Mouse (Mus musculus): ENCODE measurements around the gene Lrriq1.

The Lrriq1 gene

DNA sequence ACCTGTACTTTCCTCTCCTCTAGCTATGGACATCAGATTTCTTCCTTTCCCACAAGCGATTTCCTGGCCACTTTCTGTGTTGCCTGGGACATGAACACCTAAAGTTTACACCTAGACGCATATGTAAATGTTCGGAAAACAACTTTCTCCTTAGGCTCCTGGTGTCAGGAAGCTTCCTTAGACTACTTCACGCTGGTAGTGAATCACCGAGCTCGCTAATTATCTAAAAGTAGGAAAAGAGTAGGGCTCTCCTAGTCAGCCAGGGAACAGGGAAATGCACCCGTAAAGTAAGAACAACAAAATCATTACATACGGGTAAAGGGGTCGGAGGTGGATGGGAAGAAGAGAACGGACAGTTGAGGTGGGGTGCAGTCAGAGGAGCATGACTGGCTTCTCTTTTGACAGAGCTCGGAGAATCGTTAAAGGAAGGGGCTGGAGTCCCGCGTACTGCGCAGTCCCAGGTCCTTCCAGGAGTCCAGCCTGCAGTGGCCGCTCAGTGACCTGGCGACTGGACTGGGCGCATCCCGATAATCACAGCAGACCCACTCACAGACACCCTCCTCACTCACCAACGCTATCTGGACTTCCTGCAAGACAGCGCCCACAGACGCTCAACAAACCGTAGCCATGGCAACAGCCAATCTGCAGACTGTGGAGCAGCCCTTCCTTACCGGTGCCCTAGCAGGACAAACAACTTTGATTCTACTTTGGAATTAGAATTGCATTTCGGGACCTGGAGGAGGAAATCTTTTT is at the start of gene Lrriq1:
Lrriq1 (minus strand) TSS at position 616 of the 753 bp plus-strand sequence.
- no peak for DNase-seq (ENCODE audit: low spot score)

DNA sequence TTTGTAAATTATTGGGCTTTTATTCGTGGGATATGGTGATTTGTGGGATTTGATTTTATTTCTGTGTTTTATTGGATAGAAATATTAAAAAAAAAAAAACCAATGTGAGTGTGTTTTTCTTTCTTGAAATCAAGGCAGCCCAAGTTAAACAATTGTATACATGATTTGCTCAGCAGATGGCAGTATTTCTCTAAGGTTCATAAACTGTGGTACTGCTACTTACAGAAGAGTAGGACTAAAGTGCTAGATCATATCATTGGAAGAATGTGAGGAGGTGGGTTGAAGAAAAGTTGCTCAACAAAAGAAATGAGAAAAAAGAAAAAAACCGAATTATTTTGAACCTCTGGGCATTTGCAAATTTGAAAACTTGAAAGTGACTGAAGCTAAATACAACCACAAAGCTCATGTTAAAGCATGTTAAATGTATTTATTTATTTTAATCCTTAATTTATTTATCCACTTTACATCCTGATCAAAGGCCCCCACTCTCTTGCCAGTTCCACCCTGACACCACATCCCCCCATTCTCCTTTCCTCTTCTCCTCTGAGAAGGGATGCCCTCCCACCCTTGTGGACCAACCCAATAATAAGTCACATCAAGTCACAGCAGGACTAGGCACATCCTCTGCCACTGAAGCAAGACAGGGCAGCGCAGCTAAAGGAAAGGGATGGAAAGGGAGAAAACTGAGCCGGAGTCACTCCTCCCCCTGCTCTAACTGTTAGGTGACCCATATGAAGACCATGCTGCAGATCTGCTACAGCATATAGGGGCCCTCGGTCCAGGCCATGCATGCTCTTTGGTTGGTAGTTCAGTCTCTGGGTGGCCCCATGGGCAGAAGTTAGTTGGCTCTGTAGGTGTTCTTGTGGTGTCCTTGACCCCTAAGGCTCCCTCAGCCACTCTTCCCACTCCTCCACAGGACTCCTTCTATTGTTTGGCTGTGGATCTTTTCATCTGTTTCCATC is 18.0 kb upstream of the Lrriq1 start:
- DNase-seq (ENCODE audit: low spot score) = no peak

DNA sequence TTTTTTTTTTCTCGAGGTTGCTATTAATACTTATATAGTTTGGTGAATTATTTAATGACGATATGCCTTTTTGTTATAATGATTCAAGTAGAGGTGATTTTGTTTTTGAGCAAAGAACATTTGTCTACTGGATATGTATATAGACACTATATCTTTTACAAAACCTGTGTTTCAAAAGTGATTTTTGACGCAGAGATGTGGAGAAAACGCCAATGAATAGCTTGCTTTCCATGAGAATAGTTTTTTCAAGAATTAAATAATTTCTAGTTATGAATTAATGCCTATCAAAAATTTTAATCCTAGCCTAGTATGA is 294 bp upstream of the Lrriq1 start:
- DNase-seq (ENCODE audit: low spot score) = no peak

DNA sequence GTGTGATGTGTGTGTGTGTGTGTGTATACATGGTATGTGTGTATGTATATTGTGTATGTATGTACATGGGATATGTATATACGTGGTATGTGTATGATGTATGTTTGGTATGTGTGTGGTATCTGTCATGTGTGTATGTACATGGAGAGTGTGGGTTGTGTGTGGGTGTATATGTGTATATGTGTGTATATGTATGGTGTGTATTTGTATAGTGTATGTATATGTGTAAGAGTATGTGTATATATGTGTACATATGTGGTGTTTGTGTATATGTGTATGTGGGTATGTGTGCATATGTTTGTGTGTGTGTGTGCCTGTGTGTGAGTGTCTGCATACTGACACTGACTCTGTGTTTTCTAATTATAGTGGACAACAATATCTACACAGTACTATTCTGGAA is 9.5 kb downstream of the Lrriq1 start:
- no peak for DNase-seq (ENCODE audit: low spot score)

DNA sequence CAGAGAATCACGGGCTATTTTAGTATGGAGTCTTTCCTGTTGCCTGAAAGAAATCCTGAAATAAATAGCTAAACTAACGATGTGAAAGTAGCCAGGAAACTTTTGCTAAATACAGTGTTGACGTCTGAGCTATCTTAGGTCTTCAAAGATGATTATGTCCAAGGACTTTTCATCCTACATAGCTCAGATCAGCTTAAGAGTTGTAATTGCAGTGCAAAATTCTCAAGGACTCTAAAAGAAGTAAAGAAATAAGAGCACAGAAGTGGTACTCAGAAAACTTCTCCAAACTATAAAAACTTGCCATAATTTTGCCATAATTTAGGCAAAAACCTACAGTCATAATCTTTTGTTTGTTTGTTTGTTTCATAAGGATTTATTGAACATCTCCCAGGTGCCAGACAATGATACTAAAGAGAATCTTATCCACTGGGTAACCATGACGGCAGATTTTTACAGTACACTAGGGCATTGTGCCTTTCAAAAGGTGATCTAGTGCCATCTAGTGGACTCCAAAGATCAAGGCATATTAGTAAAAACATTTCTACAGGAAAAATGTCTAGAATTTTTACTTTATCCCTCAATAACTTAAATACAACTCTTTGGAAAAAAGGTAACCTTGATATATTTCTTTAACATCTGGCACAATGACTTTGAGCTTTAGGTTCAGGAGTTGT is 41.3 kb downstream of the Lrriq1 start:
- no peak for DNase-seq (ENCODE audit: low spot score)

DNA sequence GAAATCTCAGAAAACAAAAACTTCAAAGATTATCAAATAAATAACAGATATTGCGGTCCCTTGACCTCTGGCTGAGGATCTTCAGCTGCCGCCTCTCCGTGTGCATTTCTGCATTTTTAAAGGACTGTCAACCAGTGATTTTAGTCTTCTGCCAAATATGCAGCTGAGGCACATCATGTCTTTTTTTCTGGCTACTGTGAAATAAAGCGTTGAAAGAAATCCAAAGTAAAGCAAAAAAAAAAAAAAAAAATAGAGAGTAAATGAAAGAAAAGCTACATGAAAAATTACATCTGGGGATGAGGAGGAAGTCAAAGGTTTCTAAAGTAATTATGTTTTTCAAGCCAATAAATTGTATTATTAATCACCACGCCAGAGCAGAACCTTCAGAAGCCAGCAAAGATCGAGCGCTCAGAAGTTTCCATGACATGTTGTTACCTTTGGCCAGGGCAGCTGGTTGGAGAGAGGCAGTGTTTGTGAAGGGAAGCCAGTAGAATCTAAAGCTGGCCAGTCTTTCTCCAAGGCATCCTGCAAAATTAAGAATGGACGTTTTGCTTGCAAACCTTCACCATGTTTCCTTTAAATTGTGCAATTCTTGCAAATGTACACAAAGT is 90.2 kb downstream of the Lrriq1 start:
- no peak for DNase-seq (ENCODE audit: low spot score)

DNA sequence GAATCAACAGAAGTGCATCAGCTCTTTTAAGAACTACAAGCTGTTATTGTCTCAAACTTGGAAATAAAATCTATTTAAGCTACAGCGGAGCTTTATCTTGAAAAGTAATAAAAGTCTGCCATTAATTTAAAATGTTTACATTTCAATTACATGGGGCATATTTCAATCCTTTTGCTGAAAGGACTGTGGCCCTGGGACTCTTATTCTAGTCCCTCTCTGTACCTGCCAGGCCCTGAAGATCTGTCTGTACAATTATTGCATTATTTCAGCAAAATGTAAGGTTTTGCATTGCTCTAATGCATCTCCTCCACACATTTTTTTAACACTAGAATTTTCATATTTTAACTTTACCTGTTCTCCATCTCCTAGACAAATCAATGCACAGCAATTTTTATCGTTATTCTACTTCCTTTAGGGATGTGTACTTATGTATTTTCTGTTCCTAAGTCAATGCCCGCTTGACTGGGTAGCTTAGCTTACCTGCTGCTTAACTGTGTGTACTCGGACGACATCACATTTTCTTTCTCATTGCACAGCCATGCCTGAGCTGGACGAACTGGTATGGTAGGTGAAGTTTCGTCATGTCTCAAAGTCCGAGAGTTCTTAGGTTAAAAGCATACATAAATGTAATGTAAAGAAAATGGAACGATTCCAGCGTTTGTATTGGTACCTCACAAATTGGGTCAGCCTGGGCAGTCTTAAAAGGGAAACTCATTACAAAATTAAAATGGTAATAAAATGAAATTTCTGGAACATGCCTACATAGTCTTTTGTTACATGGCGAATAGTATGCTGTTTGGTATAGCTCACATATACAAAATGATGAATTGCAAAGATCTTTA is 91.0 kb downstream of the Lrriq1 start:
- DNase-seq (ENCODE audit: low spot score) = no peak

DNA sequence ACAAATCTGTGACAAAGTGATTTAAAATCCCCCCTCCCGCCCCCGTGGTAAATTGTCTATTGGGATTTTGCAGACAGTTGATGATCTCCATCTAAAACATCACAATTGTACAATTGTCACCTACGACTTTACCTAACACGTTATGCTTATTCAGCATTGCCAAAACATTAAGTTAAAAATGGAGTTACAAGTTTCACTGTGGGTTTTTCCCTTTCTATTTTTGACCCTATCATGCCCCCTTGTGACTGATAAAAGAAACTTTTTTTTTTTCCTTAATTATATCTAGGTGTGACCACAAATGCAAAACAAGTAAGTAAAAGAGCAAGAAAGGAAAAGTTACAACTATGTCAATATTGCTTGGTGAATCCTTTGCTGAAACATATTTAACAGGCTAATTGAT is 93.6 kb downstream of the Lrriq1 start:
- no peak for DNase-seq (ENCODE audit: low spot score)

DNA sequence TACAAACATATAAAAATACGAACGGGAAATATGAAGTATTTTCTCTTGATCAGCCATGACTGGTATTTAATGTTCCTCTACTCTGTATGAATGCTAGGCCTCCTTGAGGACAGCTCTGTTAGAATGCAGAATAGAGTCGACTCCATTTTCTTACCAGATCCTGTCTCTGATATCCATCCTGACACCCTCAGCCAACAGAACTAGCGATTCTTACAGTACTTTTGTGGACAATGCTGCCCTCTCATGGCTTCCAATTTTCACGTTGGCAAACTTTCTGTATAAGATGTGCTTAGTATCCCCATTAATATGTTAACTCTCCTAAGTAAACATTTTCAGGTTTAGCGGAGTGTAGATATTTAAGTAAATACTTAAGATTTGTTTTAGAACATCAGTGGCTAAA is 94.6 kb downstream of the Lrriq1 start:
- DNase-seq (ENCODE audit: low spot score) = no peak

DNA sequence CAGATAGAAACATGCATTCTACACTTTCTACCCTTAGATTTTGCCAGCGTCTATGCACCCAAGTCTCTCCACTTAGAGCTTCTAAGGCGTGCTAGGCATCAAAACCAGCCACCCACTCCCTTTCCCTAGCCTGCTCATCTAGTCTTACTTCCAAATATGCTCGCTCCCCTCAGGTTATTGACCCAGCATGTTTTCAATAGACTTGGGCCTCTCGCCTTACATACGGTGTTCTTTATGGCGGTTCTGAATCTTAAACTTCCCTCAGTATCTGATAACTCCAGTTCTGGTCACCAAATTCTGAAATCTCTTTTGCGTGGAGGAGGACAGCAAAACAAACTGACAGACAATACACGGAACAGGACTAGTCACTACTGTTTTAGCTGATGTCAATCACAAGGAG is 95.5 kb downstream of the Lrriq1 start:
- DNase-seq (ENCODE audit: low spot score) = no peak

DNA sequence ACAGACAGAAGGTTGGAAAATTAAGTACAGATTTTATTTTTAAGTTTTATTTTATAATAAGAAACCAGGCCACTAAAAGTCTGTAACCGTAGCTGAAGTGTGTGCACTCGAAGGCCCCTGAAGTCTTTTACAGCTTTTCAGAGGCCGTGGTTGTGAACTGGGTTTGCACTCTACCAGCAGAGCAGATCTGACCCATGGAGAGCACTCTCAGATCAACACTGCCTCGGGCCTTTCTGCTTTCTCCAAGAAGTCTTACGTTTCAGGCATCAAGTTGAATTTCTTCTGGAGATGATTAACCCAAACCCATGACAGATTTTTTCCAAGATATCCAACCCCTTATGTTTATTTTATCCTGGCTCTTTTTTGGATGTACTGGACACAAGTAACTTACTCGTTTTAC is 121.5 kb downstream of the Lrriq1 start:
- no peak for DNase-seq (ENCODE audit: low spot score)

DNA sequence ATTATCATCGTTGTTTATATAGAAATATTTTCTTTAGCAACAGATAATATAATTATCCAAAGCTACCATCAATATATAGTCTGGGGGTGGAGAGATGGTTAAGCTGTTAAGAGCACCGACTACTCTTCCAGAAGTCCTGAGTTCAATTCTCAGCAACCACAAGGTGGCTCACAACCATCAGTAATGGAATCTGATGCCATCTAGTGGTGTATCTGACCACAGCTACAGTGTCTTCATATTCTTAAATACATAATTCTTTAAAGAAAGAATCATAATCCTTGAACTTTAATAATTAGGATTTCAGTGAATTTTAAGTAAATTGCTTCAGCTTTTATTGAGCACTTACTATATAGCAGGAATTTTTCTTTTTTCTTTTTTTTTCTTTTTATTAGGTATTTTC is 128.0 kb downstream of the Lrriq1 start:
- no peak for DNase-seq (ENCODE audit: low spot score)

DNA sequence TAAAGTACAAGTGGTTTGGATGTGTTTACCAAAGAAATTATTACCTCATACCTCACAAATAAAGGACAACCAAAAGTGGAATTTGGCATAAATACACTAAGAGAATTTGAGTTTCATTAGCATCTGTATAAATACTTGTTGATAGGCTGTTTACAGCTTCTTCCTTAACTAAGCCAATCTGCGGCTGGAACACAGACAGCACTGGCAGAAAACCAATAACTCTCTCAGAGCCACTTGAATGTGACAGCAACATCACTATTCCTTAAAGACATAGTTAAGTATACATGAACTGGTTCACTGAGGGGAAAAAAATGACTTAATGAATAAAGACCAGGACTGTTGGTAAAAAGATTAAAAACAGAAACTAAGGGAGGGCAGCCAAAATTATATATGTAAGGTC is 150.0 kb downstream of the Lrriq1 start:
- DNase-seq (ENCODE audit: low spot score) = no peak

DNA sequence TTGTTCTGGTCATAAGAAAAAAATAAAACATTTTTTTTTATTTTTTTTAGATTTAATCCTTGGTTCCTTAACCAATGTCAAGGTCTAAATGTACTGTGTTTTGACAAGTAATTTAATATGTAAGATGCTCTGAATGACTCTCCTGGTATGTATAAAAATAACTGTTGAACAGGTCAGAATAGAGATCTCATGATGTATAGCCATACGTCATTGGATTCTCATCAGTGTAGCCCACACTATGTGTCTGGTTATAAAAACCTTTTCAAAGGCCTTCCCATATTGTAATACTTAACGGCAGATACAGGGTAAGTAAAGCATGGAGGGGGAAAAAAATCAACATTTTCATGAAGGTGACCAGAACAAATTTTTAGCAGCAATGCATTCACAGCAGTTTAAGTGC is 186.5 kb downstream of the Lrriq1 start:
- DNase-seq (ENCODE audit: low spot score) = no peak

DNA sequence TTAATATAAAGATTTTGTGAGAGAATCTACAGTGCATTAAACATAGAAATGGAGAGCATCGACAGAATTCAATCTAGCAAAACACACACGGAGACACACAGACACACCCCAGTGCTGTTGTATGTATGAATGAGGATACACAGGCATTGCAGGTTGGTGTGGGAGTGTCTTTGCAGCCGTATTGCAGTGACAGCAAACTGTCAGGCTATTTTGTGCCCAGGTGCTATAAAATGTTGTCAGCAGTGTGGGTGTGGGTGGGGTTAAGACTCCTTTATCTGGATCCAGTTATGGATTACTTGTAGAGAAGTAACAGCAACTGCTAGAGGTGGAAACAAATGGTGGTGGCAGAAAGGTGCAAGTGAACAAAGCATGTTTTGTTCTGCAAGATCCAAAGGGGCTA is 189.5 kb downstream of the Lrriq1 start:
- no peak for DNase-seq (ENCODE audit: low spot score)

DNA sequence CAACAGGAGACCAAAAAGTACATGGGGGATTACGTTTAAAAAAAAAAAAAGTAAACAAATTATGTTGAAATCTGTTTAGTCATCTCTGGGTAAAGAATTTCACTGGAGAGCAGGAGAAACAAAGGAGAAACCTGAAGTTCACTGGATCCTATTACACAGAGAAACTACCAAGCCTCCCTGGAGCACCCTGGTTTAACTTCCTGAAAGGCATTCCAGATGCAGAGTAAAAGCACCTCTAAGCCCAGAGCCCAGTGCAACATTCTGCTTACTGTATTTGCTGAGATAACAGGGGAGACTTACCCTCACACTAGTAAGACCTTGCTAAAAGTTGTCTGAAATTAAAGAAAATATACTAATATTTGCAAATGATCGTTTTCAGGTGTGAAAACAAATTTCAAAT is 191.1 kb downstream of the Lrriq1 start:
- DNase-seq (ENCODE audit: low spot score) = no peak

DNA sequence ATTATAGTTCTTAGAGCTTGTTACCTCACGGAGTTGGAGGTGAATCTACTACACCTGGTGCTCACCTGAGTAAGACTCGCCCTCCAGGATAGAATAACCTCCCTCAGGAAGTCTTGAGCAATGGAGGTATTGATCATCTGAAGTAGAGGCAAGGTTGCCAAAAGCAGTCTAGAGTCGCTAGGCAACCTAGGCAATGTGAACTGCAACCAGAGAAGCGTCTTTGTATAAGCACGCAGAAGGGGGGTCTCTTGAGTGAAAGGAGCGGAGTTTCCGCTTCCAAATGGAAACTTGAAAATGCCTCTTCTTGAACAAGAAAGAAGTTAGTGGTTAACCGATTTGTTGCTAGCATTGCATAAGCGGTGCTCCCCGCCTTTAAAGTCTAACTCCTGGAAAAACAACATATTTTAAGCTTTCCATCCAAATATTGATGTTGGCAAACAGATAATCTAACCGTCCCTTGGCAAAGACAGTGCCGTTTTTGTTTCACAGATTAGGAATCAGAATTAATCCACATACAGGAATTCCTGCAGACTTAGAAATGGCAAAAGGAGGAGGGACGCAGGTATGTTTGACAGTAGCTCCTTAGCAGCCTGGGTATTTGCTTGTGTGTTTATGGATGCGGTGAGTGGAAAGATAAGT is 201.0 kb downstream of the Lrriq1 start:
- DNase-seq (ENCODE audit: low spot score) = no peak

DNA sequence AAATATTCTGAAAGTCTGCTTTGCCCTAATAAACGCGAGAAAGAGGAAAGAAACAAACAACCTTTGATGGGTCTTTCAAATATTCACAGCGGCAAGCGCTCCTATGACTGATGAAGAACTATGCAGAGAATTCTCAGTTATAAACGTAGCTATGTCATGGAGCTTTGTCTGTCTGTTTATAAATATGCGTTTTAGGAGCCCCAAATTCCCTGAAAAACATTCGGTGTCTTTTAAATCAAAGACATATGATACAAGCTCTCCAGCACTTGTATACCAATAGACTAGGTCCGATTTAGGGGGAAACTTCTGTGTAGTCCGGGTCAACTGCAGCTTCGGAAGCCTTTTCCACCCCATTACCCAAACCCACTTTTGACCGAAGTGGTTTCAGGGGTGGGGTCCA is 205.2 kb downstream of the Lrriq1 start:
- DNase-seq (ENCODE audit: low spot score) = no peak

DNA sequence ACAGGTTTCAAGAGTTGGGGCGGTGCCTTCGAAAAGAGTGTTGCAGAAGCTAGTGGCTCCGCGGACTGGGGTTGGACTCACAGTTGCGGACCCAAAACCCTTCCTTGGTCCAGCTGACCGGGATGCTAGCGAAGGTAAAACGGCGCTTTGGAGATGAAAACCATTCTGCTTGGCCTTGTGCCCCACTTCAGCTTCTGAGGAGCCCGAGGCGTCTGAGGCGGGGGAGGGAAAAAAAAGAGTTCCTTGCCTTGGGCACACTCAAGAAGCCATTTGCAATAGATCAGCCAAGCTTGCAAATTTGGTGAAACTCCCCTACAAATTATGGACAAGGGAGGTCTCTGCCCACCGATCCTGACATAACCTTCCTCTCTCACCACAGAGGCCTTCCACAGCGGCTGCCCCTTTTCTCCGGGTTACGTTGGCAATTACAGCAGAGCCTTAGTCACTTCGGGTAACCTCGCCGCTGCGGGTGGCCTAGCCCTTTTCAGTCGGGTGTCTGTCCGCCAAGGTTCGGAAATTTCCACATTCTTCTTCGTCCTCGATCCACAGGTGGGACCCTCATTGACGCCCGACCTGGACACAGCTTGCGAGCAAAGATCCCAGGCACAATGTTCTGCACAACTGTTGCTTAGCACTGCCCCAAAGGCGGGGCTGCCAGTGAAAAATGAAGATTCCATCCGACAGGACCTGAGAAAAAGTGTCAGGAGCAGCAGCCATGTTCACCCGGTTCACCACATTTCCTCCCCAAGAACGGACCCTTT is 206.2 kb downstream of the Lrriq1 start, which contains the start of gene Alx1:
Alx1 (minus strand) TSS at position 486 of the 761 bp plus-strand sequence.
- DNase-seq (ENCODE audit: low spot score) = no peak

DNA sequence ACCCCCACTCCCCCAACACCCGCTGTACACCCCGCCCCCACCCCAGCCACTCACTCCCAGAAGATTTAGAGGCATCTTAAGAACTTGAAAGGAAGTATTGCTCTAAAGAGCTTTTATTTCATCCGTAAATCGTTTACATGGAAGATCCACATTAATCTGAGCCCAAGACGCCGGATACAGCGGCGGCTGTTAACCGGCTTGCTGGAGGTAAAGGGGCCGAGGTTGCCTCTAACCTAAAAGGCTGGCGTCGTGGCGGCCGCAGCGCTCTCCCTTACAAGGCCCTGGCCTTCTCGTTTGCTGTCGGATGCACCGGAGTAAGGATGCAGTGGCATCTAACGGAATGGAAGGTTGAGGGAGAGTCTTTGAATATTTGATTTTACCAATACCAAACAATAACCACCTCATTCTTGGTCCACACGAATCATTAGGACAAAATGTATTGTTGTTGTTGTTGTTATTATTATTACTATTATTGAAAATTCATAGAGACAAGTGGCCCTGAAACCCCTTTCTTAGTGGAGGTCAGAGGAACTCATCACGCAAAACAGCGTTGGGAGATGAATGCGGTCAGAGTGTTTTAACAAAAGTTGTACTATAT is 206.9 kb downstream of the Lrriq1 start:
- DNase-seq (ENCODE audit: low spot score) = no peak
